Mouse (Mus musculus) MEL (cell line): ENCODE measurements around the gene Cdkal1. TPM values are rescaled to one million over a fixed set of nuclear protein-coding genes. Genes with fewer than 3 reads are reported as not detected.

Experiments
- DNase-seq: peaks from one replicate; pipeline ENCODE4 v3.0.0; 2011; ENCODE audit warnings: low read depth, low spot score
- H3K27ac ChIP-seq: 2 replicates; pipeline ENCODE4 v1.5.1; 2012; ENCODE audit warnings: low read depth, mild to moderate bottlenecking, control low read depth, low read length, moderate library complexity; ENCODE audit not compliant: control insufficient read depth
- H3K27me3 ChIP-seq, 2 experiments: fragments of 150-350 bp in 1 of 2; sonication (generic) in 1 of 2; 2 replicates each; pipeline ENCODE4 v1.6.1; 2012; ENCODE audit warnings: low read length in 2 of 2, mild to moderate bottlenecking in 2 of 2, improper control_type of control experiment in 1 of 2, moderate library complexity in 1 of 2; ENCODE audit not compliant: insufficient read depth in 2 of 2, control insufficient read depth in 1 of 2
- H3K36me3 ChIP-seq, 2 experiments: 2 replicates each; pipeline ENCODE4 v1.6.1; 2012 to 2014; ENCODE audit warnings: low read length in 2 of 2, improper control_type of control experiment in 1 of 2, inconsistent platforms in 1 of 2, mild to moderate bottlenecking in 1 of 2; ENCODE audit not compliant: insufficient read depth in 2 of 2, control insufficient read depth in 1 of 2
- H3K4me1 ChIP-seq, 2 experiments: fragments of 150-350 bp in 1 of 2; sonication (generic) in 1 of 2; 2 replicates each; pipeline ENCODE4 v1.6.1; 2012; ENCODE audit warnings: low read length in 2 of 2, improper control_type of control experiment in 1 of 2, mild to moderate bottlenecking in 1 of 2; ENCODE audit not compliant: insufficient read depth in 2 of 2, control insufficient read depth in 1 of 2
- H3K4me3 ChIP-seq, 2 experiments: fragments of 150-350 bp in 1 of 2; sonication (generic) in 1 of 2; 2 replicates each; pipeline ENCODE4 v1.5.1; 2012; ENCODE audit warnings: low read depth in 2 of 2, low read length in 2 of 2, mild to moderate bottlenecking in 2 of 2, moderate library complexity in 2 of 2, control low read depth in 1 of 2, improper control_type of control experiment in 1 of 2; ENCODE audit not compliant: control insufficient read depth in 1 of 2, insufficient read depth in 1 of 2
- H3K79me2 ChIP-seq: 2 replicates; pipeline ENCODE4 v1.6.1; 2012; ENCODE audit warnings: mild to moderate bottlenecking, low read length, moderate library complexity; ENCODE audit not compliant: control insufficient read depth, poor library complexity, insufficient read depth
- H3K9ac ChIP-seq: 2 replicates; pipeline ENCODE4 v1.6.1; 2012; ENCODE audit warnings: low read depth, mild to moderate bottlenecking, control low read depth, low read length, moderate library complexity; ENCODE audit not compliant: control insufficient read depth, poor library complexity, severe bottlenecking
- H3K9me3 ChIP-seq: fragments of 150-350 bp; sonication (generic); replicated peaks from 2 replicates; pipeline ENCODE4 v1.6.1; 2012; ENCODE audit warnings: mild to moderate bottlenecking, low read length, improper control_type of control experiment, moderate library complexity; ENCODE audit not compliant: insufficient read depth
- CHD1 ChIP-seq: IDR thresholded peaks from 2 replicates; pipeline ENCODE4 v1.6.1; 2012; ENCODE audit warnings: low read depth, mild to moderate bottlenecking, inconsistent platforms, low read length, improper control_type of control experiment
- CTCF ChIP-seq, 3 experiments: IDR thresholded peaks in 2 of 3; conservative IDR thresholded peaks in 1 of 3; 2 replicates each; pipeline ENCODE4 v1.5.1; 2011 to 2012; ENCODE audit warnings: low read length in 3 of 3, low read depth in 2 of 3, mild to moderate bottlenecking in 2 of 3, improper control_type of control experiment in 1 of 3, inconsistent platforms in 1 of 3, mixed read lengths in 1 of 3, moderate library complexity in 1 of 3; ENCODE audit not compliant: control insufficient read depth in 1 of 3, insufficient read depth in 1 of 3, poor library complexity in 1 of 3, severe bottlenecking in 1 of 3
- E2F4 ChIP-seq: IDR thresholded peaks from 2 replicates; pipeline ENCODE4 v1.6.1; 2011; ENCODE audit warnings: low read depth, low read length, improper control_type of control experiment, borderline replicate concordance
- GATA1 ChIP-seq: IDR thresholded peaks from 2 replicates; pipeline ENCODE4 v1.6.1; 2011; ENCODE audit warnings: low read depth, low read length, improper control_type of control experiment
- JUND ChIP-seq: IDR thresholded peaks from 2 replicates; pipeline ENCODE4 v1.6.1; 2011; ENCODE audit warnings: low read depth, mild to moderate bottlenecking, improper control_type of control experiment, low read length
- MAX ChIP-seq: IDR thresholded peaks from 2 replicates; pipeline ENCODE4 v1.6.1; 2011; ENCODE audit warnings: low read length, improper control_type of control experiment
- MEF2A ChIP-seq: IDR thresholded peaks from 2 replicates; pipeline ENCODE4 v1.6.1; 2014; ENCODE audit warnings: low read depth, mild to moderate bottlenecking, inconsistent platforms, low read length, improper control_type of control experiment; ENCODE audit not compliant: poor library complexity, insufficient replicate concordance, severe bottlenecking; ENCODE audit errors: extremely low read depth
- MYB ChIP-seq: IDR thresholded peaks from 2 replicates; pipeline ENCODE4 v1.6.1; 2011; ENCODE audit warnings: mild to moderate bottlenecking, low read depth, low read length, improper control_type of control experiment
- NRF1 ChIP-seq: IDR thresholded peaks from 2 replicates; pipeline ENCODE4 v1.6.1; 2014; ENCODE audit warnings: low read depth, mild to moderate bottlenecking, inconsistent platforms, low read length, improper control_type of control experiment, moderate library complexity; ENCODE audit not compliant: poor library complexity, insufficient read depth, severe bottlenecking
- POLR2AphosphoS2 ChIP-seq: IDR thresholded peaks from 2 replicates; pipeline ENCODE4 v1.6.1; 2011; ENCODE audit warnings: low read length, improper control_type of control experiment
- RAD21 ChIP-seq: IDR thresholded peaks from 2 replicates; pipeline ENCODE4 v1.6.1; 2011; ENCODE audit warnings: mild to moderate bottlenecking, low read depth, low read length, improper control_type of control experiment
- SIN3A ChIP-seq: IDR thresholded peaks from 2 replicates; pipeline ENCODE4 v1.6.1; 2012; ENCODE audit warnings: low read length, improper control_type of control experiment, inconsistent platforms
- USF1 ChIP-seq: IDR thresholded peaks from 2 replicates; pipeline ENCODE4 v1.6.1; 2014; ENCODE audit warnings: low read depth, mild to moderate bottlenecking, inconsistent platforms, low read length, improper control_type of control experiment, moderate library complexity
- USF2 ChIP-seq, 2 experiments: IDR thresholded peaks; 2 replicates each; pipeline ENCODE4 v1.6.1; 2011 to 2012; ENCODE audit warnings: improper control_type of control experiment in 2 of 2, low read length in 2 of 2, borderline replicate concordance in 1 of 2, inconsistent platforms in 1 of 2, low read depth in 1 of 2, mild to moderate bottlenecking in 1 of 2; ENCODE audit not compliant: insufficient read depth in 1 of 2
- ZKSCAN1 ChIP-seq: IDR thresholded peaks from 2 replicates; pipeline ENCODE4 v1.6.1; 2012; ENCODE audit warnings: low read depth, mild to moderate bottlenecking, inconsistent platforms, low read length, improper control_type of control experiment, moderate library complexity
- polyA plus RNA-seq, 2 experiments: library from polyadenylated mRNA; stranded (reverse) in 1 of 2; unstranded in 1 of 2; fragments of >175 nt in 1 of 2; fragments of >200 nt in 1 of 2; gene quantifications; 2 replicates each; pipeline versions ENCODE4 v1.2.1 to v1.2.4; 2012; ENCODE audit warnings: low replicate concordance in 2 of 2, low read depth in 1 of 2; ENCODE audit not compliant: insufficient read length in 2 of 2, insufficient read depth in 1 of 2, missing spikeins in 1 of 2
- total RNA-seq: library from RNA; depleted of rRNA; stranded (reverse); fragments of 300-350 nt; gene quantifications from 2 replicates; pipeline ENCODE4 v1.2.3, GENCODE M21; 2012

Cdkal1 gene
- total and polyA plus RNA-seq, 3 experiments = 10.6 to 11.0 TPM; not detected in 1

DNA sequence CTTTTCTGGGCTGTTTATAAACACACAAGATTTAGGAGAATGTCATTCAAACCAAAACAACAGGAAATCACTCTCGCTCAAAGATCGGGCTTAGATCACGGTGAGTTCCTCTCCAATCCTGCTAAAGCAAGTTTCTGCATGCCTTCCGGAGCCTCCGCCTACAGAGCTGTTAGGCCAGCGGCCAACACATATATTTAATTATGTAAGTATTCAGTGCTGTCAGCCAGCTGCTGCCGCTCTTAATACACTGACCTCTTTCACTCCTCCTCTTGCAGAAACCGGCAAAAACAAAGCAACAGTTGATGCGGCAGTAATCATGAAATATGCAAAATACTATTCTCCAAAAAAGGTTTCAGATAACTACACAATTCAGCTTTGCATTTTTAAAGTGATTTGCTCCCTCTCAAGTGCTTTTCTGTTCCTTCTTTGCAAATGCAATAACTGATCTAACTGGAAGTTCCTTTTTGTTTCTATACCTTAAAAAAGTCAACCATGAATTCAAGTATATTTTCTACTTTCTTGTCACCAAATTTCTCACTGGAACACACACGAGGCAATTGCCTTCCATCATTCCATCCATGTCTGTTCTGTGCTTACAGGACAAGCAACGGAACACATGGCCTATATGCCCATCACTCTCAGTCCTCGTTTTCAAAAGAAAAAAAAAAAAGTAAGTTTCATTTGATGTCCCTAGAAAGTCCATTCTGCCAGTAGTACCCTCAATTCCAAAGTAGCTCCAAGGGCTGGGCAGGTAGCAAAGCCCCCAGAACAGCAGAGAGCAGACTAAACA is 85.6 kb downstream of the Cdkal1 start:
- H3K9ac ChIP-seq = no peak overlapping the region
- H3K36me3 ChIP-seq = peaks cover 0 to 7% of the 10 kb centered on the region in 2 experiments; a peak in 3 of 4 replicates
- no peak for DNase-seq
- no peak overlapping the region for H3K27ac ChIP-seq
- no peaks in the 10 kb centered on the region for H3K27me3 ChIP-seq
- H3K9me3 ChIP-seq = no peaks in the 10 kb centered on the region
- H3K79me2 ChIP-seq = no peaks in the 10 kb centered on the region
- no peak for TF ChIP-seq E2F4
- no peak for TF ChIP-seq RAD21
- TF ChIP-seq GATA1 = no peak
- no peak for TF ChIP-seq ZKSCAN1
- TF ChIP-seq MEF2A = no peak
- no peak for TF ChIP-seq MYB
- TF ChIP-seq USF2 (IDR thresholded peaks at IDR 0.05; ENCODE audit: borderline replicate concordance in 1 of 2, insufficient read depth in 1 of 2, low read depth in 1 of 2, low read length in 2 of 2) = no peak
- TF ChIP-seq CTCF (IDR thresholded peaks at IDR 0.05 in 2 of 3, conservative IDR thresholded peaks at IDR 0.05 in 1 of 3; ENCODE audit: control insufficient read depth in 1 of 3, insufficient read depth in 1 of 3, low read depth in 2 of 3, low read length in 3 of 3, poor library complexity in 1 of 3, severe bottlenecking in 1 of 3) = no peak
- no peak for TF ChIP-seq MAX
- no peak for TF ChIP-seq NRF1
- H3K4me3 ChIP-seq = no peak overlapping the region
- peaks cover 5 to 8% of the 10 kb centered on the region in 2 experiments for H3K4me1 ChIP-seq

DNA sequence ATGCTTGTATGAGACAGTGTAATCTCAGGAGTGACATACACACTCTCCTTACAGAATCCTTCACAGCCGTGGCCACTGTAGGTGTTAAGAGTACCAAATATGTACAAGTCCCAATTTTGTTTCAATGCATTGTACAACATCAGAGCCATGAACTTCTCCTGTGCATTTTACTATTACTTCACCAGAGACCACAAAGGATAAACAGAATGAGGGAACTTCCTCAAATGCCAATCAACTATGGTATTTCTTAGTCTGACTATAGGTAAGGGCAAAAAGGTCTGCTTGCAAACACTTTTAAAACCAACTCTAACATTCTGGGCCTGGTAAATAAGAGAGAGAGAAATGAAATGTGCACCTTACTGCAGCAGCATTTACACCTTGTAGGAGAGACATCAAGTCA is 87.4 kb downstream of the Cdkal1 start:
- Histone ChIP-seq H3K27ac (no peak overlapping the region), H3K9ac (no peak overlapping the region), H3K27me3 (no peaks in the 10 kb centered on the region), H3K4me1 (peaks cover 3 to 5% of the 10 kb centered on the region in 2 experiments; a peak in 3 of 4 replicates), H3K36me3 (peaks cover 0 to 2% of the 10 kb centered on the region in 2 experiments; a peak in 2 of 4 replicates), H3K9me3 (no peaks in the 10 kb centered on the region), H3K4me3 (no peak overlapping the region), H3K79me2 (no peaks in the 10 kb centered on the region)
- TF ChIP-seq GATA1 (no peak), JUND (no peak), POLR2AphosphoS2 (no peak), CHD1 (no peak), USF1 (no peak), CTCF (IDR thresholded peaks at IDR 0.05 in 2 of 3, conservative IDR thresholded peaks at IDR 0.05 in 1 of 3; ENCODE audit: control insufficient read depth in 1 of 3, insufficient read depth in 1 of 3, low read depth in 2 of 3, low read length in 3 of 3, poor library complexity in 1 of 3, severe bottlenecking in 1 of 3) (no peak), SIN3A (no peak)
- DNase-seq = peak; percentile 67
